Mouse (Mus musculus) lung, postnatal 0 days (tissue): ENCODE data around the gene Tmem214.

Source experiments
- CTCF ChIP-seq: IDR thresholded peaks from 2 replicates; pipeline ENCODE4 v1.5.1; 2016; ENCODE audit warnings: antibody characterized with exemption, mild to moderate bottlenecking
- EP300 ChIP-seq: IDR thresholded peaks from 2 replicates; pipeline ENCODE4 v1.6.1; 2016; ENCODE audit warnings: antibody characterized with exemption, mild to moderate bottlenecking, control low read depth

DNA sequence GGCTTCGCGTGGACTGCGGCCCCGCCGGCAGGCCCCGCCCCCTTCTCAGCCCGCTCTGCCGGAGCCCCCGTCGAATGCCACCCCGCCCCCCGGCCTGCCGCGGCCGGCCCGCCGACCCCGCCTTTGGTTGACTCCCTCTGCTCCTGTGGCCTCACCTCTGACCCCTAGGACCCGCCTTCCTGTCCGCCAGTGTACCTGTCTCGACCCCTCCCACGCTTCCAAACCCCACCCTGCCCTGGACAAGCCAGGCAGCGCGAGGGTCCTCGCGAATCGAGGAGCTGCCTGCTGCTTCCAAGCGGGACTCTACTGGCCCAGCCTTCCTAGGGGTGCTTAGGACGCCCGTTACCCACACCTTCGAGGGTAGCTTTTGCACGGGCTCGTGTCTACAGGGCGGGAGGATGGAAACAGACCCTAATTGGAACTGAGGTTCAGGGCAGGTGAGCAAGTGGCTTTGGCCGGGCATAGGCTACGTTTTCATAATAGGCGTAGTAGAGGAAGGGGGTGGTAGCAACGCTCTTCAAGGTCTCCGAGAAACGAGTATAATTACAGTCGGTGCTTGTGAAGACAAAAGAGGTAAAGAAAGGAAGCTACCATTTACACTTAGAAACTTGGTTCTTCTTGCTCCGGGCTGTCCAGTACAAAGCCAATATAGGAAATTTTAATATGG, 21.4 kb downstream of the Tmem214 start:
- no peak for TF ChIP-seq CTCF
- TF ChIP-seq EP300, result no peak
